Mouse (Mus musculus) heart, embryonic 16.5 days (tissue): ENCODE data around the gene Arfgef2. TPM values are rescaled to one million over a fixed set of nuclear protein-coding genes. Genes with fewer than 3 reads are reported as not detected.

Experiments
- ATAC-seq: fragments of 200-750 bp; cut with Nextera tagmentation; replicated peaks from 2 replicates; pipeline ENCODE4 v1.8.0; 2017; ENCODE audit warnings: moderate number of reproducible peaks; ENCODE audit not compliant: insufficient read depth, low FRiP score; ENCODE audit errors: extremely low read depth
- H3K27ac ChIP-seq: fragments of 300-500 bp; sonication (generic); 2 replicates; pipeline ENCODE4 v1.5.1; 2014; ENCODE audit warnings: mild to moderate bottlenecking, low read length, control low read depth, moderate library complexity
- H3K27me3 ChIP-seq: fragments of 300-500 bp; sonication (generic); 2 replicates; pipeline ENCODE4 v1.6.1; 2014; ENCODE audit warnings: low read length, mixed read lengths; ENCODE audit not compliant: control insufficient read depth, insufficient read depth
- H3K36me3 ChIP-seq: fragments of 300-500 bp; sonication (generic); 2 replicates; pipeline ENCODE4 v1.6.1; 2014; ENCODE audit not compliant: control insufficient read depth, insufficient read depth
- H3K4me1 ChIP-seq: fragments of 300-500 bp; sonication (generic); 2 replicates; pipeline ENCODE4 v1.6.1; 2014; ENCODE audit warnings: low read length, mixed read lengths; ENCODE audit not compliant: control insufficient read depth, insufficient read depth
- H3K4me2 ChIP-seq: fragments of 300-500 bp; sonication (generic); 2 replicates; pipeline ENCODE4 v1.6.1; 2014; ENCODE audit warnings: low read depth, mild to moderate bottlenecking, control low read depth, low read length
- H3K4me3 ChIP-seq: fragments of 300-500 bp; sonication (generic); 2 replicates; pipeline ENCODE4 v1.5.1; 2014; ENCODE audit warnings: mild to moderate bottlenecking, control low read depth, low read length
- H3K9ac ChIP-seq: fragments of 300-500 bp; sonication (generic); 2 replicates; pipeline ENCODE4 v1.6.1; 2014; ENCODE audit warnings: low read length, control low read depth
- H3K9me3 ChIP-seq: fragments of 300-500 bp; sonication (generic); replicated peaks from 2 replicates; pipeline ENCODE4 v1.6.1; 2016; ENCODE audit warnings: low read length; ENCODE audit not compliant: control insufficient read depth
- WGBS: fragments of 180-500 bp; shearing (Covaris S2); extraction: QIAGEN DNeasy Blood & Tissue Kit; methylation state at CpG from one replicate; pipeline ENCODE4 v1.1.7; 2014; 5-methylcytosine and 5-hydroxymethylcytosine counted together
- polyA plus RNA-seq: library from polyadenylated mRNA; unstranded; fragments of >200 nt; fragmentation: Nextera tagmentation; extraction: Ambion mirVana; gene quantifications from 2 replicates; pipeline ENCODE4 v1.2.1, GENCODE M21; 2015

Gene Arfgef2
- polyA plus RNA-seq, 1 experiment from 2014 or later: 6.2 TPM

GRCm38 (mm10) chr2:166885619-166886018, 80.2 kb downstream of the Arfgef2 start:
- Histone ChIP-seq H3K9ac (no peak overlapping the region), H3K4me1 (no peaks in the 10 kb centered on the region), H3K36me3 (peaks cover 21% of the 10 kb centered on the region), H3K4me3 (no peak overlapping the region), H3K27me3 (no peaks in the 10 kb centered on the region), H3K4me2 (no peak overlapping the region), H3K27ac (no peak overlapping the region), H3K9me3 (no peaks in the 10 kb centered on the region)
- ATAC-seq: no peak
- 73% methylated on average over 10 of the region's 10 CpGs for WGBS

- H3K27me3 ChIP-seq: no peaks in the 10 kb centered on the region
- 88% methylated on average over 3 of the region's 3 CpGs for WGBS
- no peak for ATAC-seq
- no peaks in the 10 kb centered on the region for H3K4me1 ChIP-seq
- peaks cover 17% of the 10 kb centered on the region for H3K36me3 ChIP-seq
- H3K9ac ChIP-seq: no peak overlapping the region
- no peaks in the 10 kb centered on the region for H3K9me3 ChIP-seq
- no peak overlapping the region for H3K27ac ChIP-seq
- no peak overlapping the region for H3K4me2 ChIP-seq
- no peak overlapping the region for H3K4me3 ChIP-seq
Measured at GRCm38 (mm10) chr2:166886231-166886630, 80.8 kb downstream of the Arfgef2 start.

GRCm38 (mm10) chr2:166887816-166888215, 82.4 kb downstream of the Arfgef2 start:
- WGBS: 54% methylated on average over 11 of the region's 11 CpGs
- Histone ChIP-seq H3K9ac (no peak overlapping the region), H3K9me3 (no peaks in the 10 kb centered on the region), H3K36me3 (peaks cover 22% of the 10 kb centered on the region), H3K4me1 (no peaks in the 10 kb centered on the region), H3K4me2 (no peak overlapping the region), H3K27me3 (no peaks in the 10 kb centered on the region), H3K4me3 (no peak overlapping the region), H3K27ac (no peak overlapping the region)
- no peak for ATAC-seq

GRCm38 (mm10) chr2:166891366-166891880, 86.0 kb downstream of the Arfgef2 start:
- no peak overlapping the region for H3K27ac ChIP-seq
- H3K9me3 ChIP-seq: no peaks in the 10 kb centered on the region
- no peak for ATAC-seq
- no peak overlapping the region for H3K4me2 ChIP-seq
- H3K27me3 ChIP-seq: no peaks in the 10 kb centered on the region
- H3K36me3 ChIP-seq: peaks cover 37% of the 10 kb centered on the region
- WGBS: 79% methylated on average over 9 of the region's 9 CpGs
- H3K4me1 ChIP-seq: no peaks in the 10 kb centered on the region
- H3K9ac ChIP-seq: no peak overlapping the region
- no peak overlapping the region for H3K4me3 ChIP-seq

GRCm38 (mm10) chr2:166892158-166892680, 86.8 kb downstream of the Arfgef2 start:
- no peak overlapping the region for H3K4me3 ChIP-seq
- no peak overlapping the region for H3K4me2 ChIP-seq
- no peaks in the 10 kb centered on the region for H3K9me3 ChIP-seq
- H3K27ac ChIP-seq: no peak overlapping the region
- peaks cover 35% of the 10 kb centered on the region for H3K36me3 ChIP-seq
- H3K4me1 ChIP-seq: no peaks in the 10 kb centered on the region
- 87% methylated on average over 8 of the region's 8 CpGs for WGBS
- no peak for ATAC-seq
- no peak overlapping the region for H3K9ac ChIP-seq
- no peaks in the 10 kb centered on the region for H3K27me3 ChIP-seq

GRCm38 (mm10) chr2:166893036-166893435, 87.6 kb downstream of the Arfgef2 start:
- Histone ChIP-seq H3K27ac (no peak overlapping the region), H3K9ac (no peak overlapping the region), H3K4me1 (no peaks in the 10 kb centered on the region), H3K4me2 (no peak overlapping the region), H3K9me3 (no peaks in the 10 kb centered on the region), H3K36me3 (peaks cover 35% of the 10 kb centered on the region), H3K4me3 (no peak overlapping the region), H3K27me3 (no peaks in the 10 kb centered on the region)
- WGBS: 88% methylated on average over 5 of the region's 5 CpGs
- ATAC-seq: no peak

- Histone ChIP-seq H3K9me3 (no peaks in the 10 kb centered on the region), H3K4me1 (no peaks in the 10 kb centered on the region), H3K27ac (no peak overlapping the region), H3K9ac (no peak overlapping the region), H3K4me2 (no peak overlapping the region), H3K36me3 (peaks cover 35% of the 10 kb centered on the region), H3K4me3 (no peak overlapping the region), H3K27me3 (no peaks in the 10 kb centered on the region)
- WGBS: 84% methylated on average over 13 of the region's 13 CpGs
- no peak for ATAC-seq
Measured at GRCm38 (mm10) chr2:166896368-166896767, 91.0 kb downstream of the Arfgef2 start.

- no peaks in the 10 kb centered on the region for H3K27me3 ChIP-seq
- no peak for ATAC-seq
- no peak overlapping the region for H3K27ac ChIP-seq
- no peaks in the 10 kb centered on the region for H3K9me3 ChIP-seq
- WGBS: 83% methylated on average over 12 of the region's 12 CpGs
- no peak overlapping the region for H3K4me3 ChIP-seq
- H3K4me1 ChIP-seq: no peaks in the 10 kb centered on the region
- no peak overlapping the region for H3K9ac ChIP-seq
- peaks cover 29% of the 10 kb centered on the region for H3K36me3 ChIP-seq
- no peak overlapping the region for H3K4me2 ChIP-seq
Measured at GRCm38 (mm10) chr2:166896974-166897373, 91.6 kb downstream of the Arfgef2 start.

GRCm38 (mm10) chr2:166899161-166899560, 93.8 kb downstream of the Arfgef2 start:
- Histone ChIP-seq H3K36me3 (peaks cover 13% of the 10 kb centered on the region), H3K4me1 (no peaks in the 10 kb centered on the region), H3K27ac (no peak overlapping the region), H3K4me3 (no peak overlapping the region), H3K9me3 (no peaks in the 10 kb centered on the region), H3K4me2 (no peak overlapping the region), H3K27me3 (no peaks in the 10 kb centered on the region), H3K9ac (no peak overlapping the region)
- ATAC-seq: no peak
- 88% methylated on average over 2 of the region's 2 CpGs for WGBS
